Mouse (Mus musculus) MEL (cell line): Measurements from ENCODE around the gene Epb41l4b.

Experiments used
- CHD1 ChIP-seq: IDR thresholded peaks from 2 replicates; pipeline ENCODE4 v1.6.1; 2012; ENCODE audit warnings: low read depth, mild to moderate bottlenecking, inconsistent platforms, low read length, improper control_type of control experiment
- MAZ ChIP-seq: IDR thresholded peaks from 2 replicates; pipeline ENCODE4 v1.6.1; 2012; ENCODE audit warnings: low read depth, mild to moderate bottlenecking, inconsistent platforms, low read length, improper control_type of control experiment
- POLR2A ChIP-seq, 2 experiments: IDR thresholded peaks; 2 replicates each; pipeline ENCODE4 v1.6.1; 2011 to 2012; ENCODE audit warnings: low read length in 2 of 2, mild to moderate bottlenecking in 2 of 2, control low read depth in 1 of 2, improper control_type of control experiment in 1 of 2, low read depth in 1 of 2, moderate library complexity in 1 of 2; ENCODE audit not compliant: control insufficient read depth in 1 of 2, insufficient read depth in 1 of 2, poor library complexity in 1 of 2
- TAL1 ChIP-seq: IDR thresholded peaks from 2 replicates; pipeline ENCODE4 v1.6.1; 2012; ENCODE audit warnings: mild to moderate bottlenecking, inconsistent platforms, low read length, moderate library complexity, mixed read lengths

- no peak for TF ChIP-seq POLR2A (IDR thresholded peaks at IDR 0.05; ENCODE audit: control insufficient read depth in 1 of 2, insufficient read depth in 1 of 2, low read depth in 1 of 2, low read length in 2 of 2, poor library complexity in 1 of 2)
- TF ChIP-seq TAL1: no peak
- TF ChIP-seq MAZ: no peak
- no peak for TF ChIP-seq CHD1
These were observed at the start of gene Epb41l4b for GRCm38 (mm10) chr4:57143026-57143937.
